Mouse (Mus musculus): ENCODE results near the gene Abhd14a. TPM values are rescaled to one million over a fixed set of nuclear protein-coding genes. Genes with fewer than 3 reads are reported as not detected.
A peak's percentile ranks its signal among the peaks of the same experiment; 100 is the strongest.
"Not testable (repeated sequence)": the region's sequence is repeated elsewhere in the genome, so short reads cannot be mapped to it uniquely, and the experiment has no call there.

The Abhd14a gene
- polyA plus RNA-seq (2015; fragmentation: Nextera tagmentation; extraction: Ambion mirVana): 74.4 and 75.2 TPM in 2 replicates

GRCm38 (mm10) chr9:106447348-106447747, at the start of gene Abhd14a, which contains the start of gene Abhd14b:
TSS of gene Abhd14a (minus strand) at chr9:106447678.
TSS of gene Abhd14b (plus strand) at chr9:106447459.
- peaks cover 65% of the 10 kb centered on the region for H3K4me1 ChIP-seq
- under 1% methylated on average over 24 of the region's 24 CpGs for WGBS

GRCm38 (mm10) chr9:106487602-106488001, 40.1 kb upstream of the Abhd14a start:
- H3K27ac ChIP-seq; H3K4me1 ChIP-seq; H3K4me3 ChIP-seq; H3K27me3 ChIP-seq; H3K9me3 ChIP-seq; ATAC-seq (ENCODE audit: insufficient number of reproducible peaks, insufficient read depth, low FRiP score, low TSS enrichment, low read depth); H3K4me2 ChIP-seq; H3K9ac ChIP-seq: not testable (repeated sequence)
- 82% methylated on average over 6 of the region's 6 CpGs for WGBS
- peaks cover 40% of the 10 kb centered on the region for H3K36me3 ChIP-seq

More at GRCm38 (mm10) chr9:106447348-106447747, at the start of gene Abhd14a, which contains the start of gene Abhd14b:
- Histone ChIP-seq H3K9me3 (no peaks in the 10 kb centered on the region), H3K27me3 (no peaks in the 10 kb centered on the region), H3K4me3 (peak within 1 kb of the TSS; percentile 56), H3K36me3 (0 out of 2 replicates have a peak, but pooled peaks cover 5% of the 10 kb centered on the region), H3K27ac (peak within 1 kb of the TSS; percentile 81), H3K9ac (peak within 1 kb of the TSS; percentile 80), H3K4me2 (peak within 1 kb of the TSS; percentile 89)
- ATAC-seq (ENCODE audit: insufficient number of reproducible peaks, insufficient read depth, low FRiP score, low TSS enrichment, low read depth): peak; percentile 77

GRCm38 (mm10) chr9:106485076-106485475, 37.6 kb upstream of the Abhd14a start:
- Histone ChIP-seq H3K36me3 (peaks cover 59% of the 10 kb centered on the region), H3K9me3 (no peaks in the 10 kb centered on the region), H3K4me3 (no peak overlapping the region), H3K27ac (no peak overlapping the region), H3K27me3 (no peaks in the 10 kb centered on the region), H3K4me2 (no peak overlapping the region), H3K9ac (no peak overlapping the region), H3K4me1 (no peaks in the 10 kb centered on the region)
- ATAC-seq (ENCODE audit: insufficient number of reproducible peaks, insufficient read depth, low FRiP score, low TSS enrichment, low read depth): no peak; the same call in 1 of the 2 replicates
- 89% methylated on average over 10 of the region's 10 CpGs for WGBS

DNA sequence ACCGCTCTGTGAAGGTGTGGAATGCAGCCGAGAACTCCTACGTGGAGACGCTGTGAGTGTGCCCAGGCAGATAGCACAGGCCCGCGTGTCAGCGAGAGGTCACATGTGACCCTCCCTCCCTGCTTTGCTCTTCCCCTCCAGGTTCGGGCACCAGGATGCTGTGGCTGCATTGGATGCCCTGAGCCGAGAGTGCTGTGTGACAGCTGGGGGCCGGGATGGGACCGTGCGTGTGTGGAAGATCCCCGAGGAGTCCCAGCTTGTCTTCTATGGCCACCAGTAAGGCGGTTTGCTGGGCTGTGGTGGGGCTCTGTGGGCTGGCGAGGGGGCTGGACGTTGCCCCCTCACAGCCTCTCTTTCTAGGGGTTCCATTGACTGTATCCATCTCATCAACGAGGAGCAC, 36.1 kb upstream of the Abhd14a start:
- 90% methylated on average over 17 of the region's 17 CpGs for WGBS
- no peaks in the 10 kb centered on the region for H3K9me3 ChIP-seq
- ATAC-seq (ENCODE audit: insufficient number of reproducible peaks, insufficient read depth, low FRiP score, low TSS enrichment, low read depth): no peak
- no peak overlapping the region for H3K9ac ChIP-seq
- no peak overlapping the region for H3K27ac ChIP-seq
- H3K4me2 ChIP-seq: no peak overlapping the region
- no peaks in the 10 kb centered on the region for H3K27me3 ChIP-seq
- H3K36me3 ChIP-seq: peaks cover 65% of the 10 kb centered on the region
- H3K4me3 ChIP-seq: no peak overlapping the region
- H3K4me1 ChIP-seq: 0 out of 2 replicates have a peak, but pooled peaks cover 2% of the 10 kb centered on the region

DNA sequence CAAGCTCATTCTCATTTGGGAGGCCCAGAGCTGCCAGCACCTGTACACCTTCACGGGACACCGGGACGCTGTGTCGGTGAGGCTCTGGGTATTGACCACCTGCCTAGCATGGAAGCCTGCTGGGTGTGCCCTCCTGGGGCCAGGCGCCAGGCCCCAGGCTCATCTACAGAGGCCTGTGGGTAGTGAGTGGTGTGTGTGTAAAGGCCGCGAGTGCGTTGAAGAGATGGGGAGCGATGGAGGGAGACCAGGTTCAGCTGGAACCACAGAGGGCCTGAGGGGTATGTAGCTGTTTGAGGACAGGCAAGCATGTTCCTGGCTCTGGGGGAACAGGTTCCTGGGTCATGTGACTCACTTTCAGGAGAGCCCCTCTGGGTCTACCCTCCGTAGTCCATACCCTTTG, 35.7 kb upstream of the Abhd14a start:
- no peak for ATAC-seq (ENCODE audit: insufficient number of reproducible peaks, insufficient read depth, low FRiP score, low TSS enrichment, low read depth)
- H3K27me3 ChIP-seq: no peaks in the 10 kb centered on the region
- H3K36me3 ChIP-seq: peaks cover 65% of the 10 kb centered on the region
- H3K4me3 ChIP-seq: no peak overlapping the region
- no peak overlapping the region for H3K4me2 ChIP-seq
- H3K27ac ChIP-seq: no peak overlapping the region
- 95% methylated on average over 10 of the region's 10 CpGs for WGBS
- H3K9ac ChIP-seq: 0 out of 2 replicates have a peak overlapping the region, but pooled peaks have one; percentile 36
- H3K4me1 ChIP-seq: peaks cover 6% of the 10 kb centered on the region
- H3K9me3 ChIP-seq: no peaks in the 10 kb centered on the region

DNA sequence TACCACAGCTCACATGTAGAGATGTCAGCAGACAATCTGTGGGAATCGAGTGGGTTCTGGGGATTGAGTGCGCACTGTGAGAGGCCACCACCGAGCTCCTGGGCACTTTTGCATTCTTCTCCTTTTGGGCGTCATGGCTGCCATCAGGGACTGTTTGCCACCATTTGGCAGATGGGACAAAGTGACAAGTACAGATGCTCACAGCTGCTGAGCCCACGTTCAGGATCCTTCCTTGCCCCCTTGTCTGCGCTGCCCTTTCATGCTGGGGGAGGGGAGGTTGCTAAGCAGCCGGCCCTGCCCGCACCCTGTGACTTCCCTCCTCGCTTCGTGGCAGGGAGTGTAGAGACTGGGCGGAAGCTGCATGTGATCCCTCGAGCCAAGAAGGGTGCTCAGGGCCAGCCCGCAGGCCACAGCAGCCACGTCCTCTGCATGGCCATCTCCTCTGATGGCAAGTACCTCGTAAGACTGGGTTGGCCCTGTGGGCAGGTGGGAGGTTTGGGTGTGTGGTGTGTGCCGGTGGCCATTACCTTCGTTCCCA, 35.2 kb upstream of the Abhd14a start:
- WGBS: 92% methylated on average over 17 of the region's 17 CpGs
- Histone ChIP-seq H3K27ac (no peak overlapping the region), H3K4me3 (no peak overlapping the region), H3K9ac (0 out of 2 replicates have a peak overlapping the region, but pooled peaks have one; percentile 36), H3K27me3 (no peaks in the 10 kb centered on the region), H3K4me2 (no peak overlapping the region), H3K9me3 (no peaks in the 10 kb centered on the region), H3K36me3 (peaks cover 65% of the 10 kb centered on the region), H3K4me1 (peaks cover 11% of the 10 kb centered on the region)
- no peak for ATAC-seq (ENCODE audit: insufficient number of reproducible peaks, insufficient read depth, low FRiP score, low TSS enrichment, low read depth)

GRCm38 (mm10) chr9:106481676-106482075, 34.2 kb upstream of the Abhd14a start:
- H3K9ac ChIP-seq: no peak overlapping the region
- H3K4me1 ChIP-seq: peaks cover 12% of the 10 kb centered on the region
- H3K36me3 ChIP-seq: peaks cover 65% of the 10 kb centered on the region
- H3K9me3 ChIP-seq: no peaks in the 10 kb centered on the region
- H3K4me2 ChIP-seq: no peak overlapping the region
- ATAC-seq (ENCODE audit: insufficient number of reproducible peaks, insufficient read depth, low FRiP score, low TSS enrichment, low read depth): no peak
- no peaks in the 10 kb centered on the region for H3K27me3 ChIP-seq
- no peak overlapping the region for H3K27ac ChIP-seq
- WGBS: 93% methylated on average over 13 of the region's 13 CpGs
- no peak overlapping the region for H3K4me3 ChIP-seq

DNA sequence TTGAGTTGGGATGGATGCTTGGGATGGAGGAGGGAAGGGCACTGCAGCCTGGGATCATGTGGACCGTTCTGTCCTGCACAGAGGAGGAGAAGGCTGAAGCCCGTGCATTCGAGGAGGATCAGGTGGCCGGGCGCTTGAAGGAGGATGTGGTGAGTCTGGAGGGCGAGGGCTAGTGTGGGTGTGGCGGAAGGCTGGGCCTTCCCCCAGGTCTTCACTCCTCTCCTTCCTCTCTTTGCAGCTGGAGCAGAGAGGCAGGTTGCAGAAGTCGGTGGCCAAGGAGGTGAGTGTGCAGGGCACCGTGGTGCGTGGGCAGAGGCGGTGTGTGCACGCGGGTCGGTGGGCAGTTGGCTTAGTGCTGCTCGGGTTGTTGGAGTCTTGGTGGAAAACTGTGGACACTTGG, 33.6 kb upstream of the Abhd14a start:
- Histone ChIP-seq H3K4me3 (no peak overlapping the region), H3K4me2 (no peak overlapping the region), H3K4me1 (peaks cover 18% of the 10 kb centered on the region), H3K9ac (no peak overlapping the region), H3K9me3 (no peaks in the 10 kb centered on the region), H3K27me3 (no peaks in the 10 kb centered on the region), H3K36me3 (peaks cover 60% of the 10 kb centered on the region), H3K27ac (no peak overlapping the region)
- no peak for ATAC-seq (ENCODE audit: insufficient number of reproducible peaks, insufficient read depth, low FRiP score, low TSS enrichment, low read depth)
- 93% methylated on average over 15 of the region's 15 CpGs for WGBS

DNA sequence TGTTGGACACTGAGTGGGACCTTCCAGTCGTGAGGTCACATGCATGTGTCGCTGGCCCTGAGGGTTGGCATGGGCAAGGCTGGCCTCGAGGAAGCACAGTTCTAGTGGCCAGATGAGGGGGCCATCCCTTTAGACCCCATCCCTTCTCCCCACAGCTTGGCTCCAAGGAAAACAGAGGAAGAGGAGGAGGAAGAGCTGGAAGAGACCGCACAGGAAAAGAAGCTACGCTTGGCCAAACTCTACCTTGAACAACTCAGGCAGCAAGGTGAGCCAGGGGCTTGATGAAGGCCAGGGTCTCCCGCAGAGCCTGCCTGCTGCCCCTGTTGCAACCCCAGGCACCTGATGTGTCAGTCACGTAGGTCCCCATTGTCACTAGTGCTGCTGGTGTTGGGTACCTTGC, 33.1 kb upstream of the Abhd14a start:
- WGBS: 86% methylated on average over 7 of the region's 7 CpGs
- no peak for ATAC-seq (ENCODE audit: insufficient number of reproducible peaks, insufficient read depth, low FRiP score, low TSS enrichment, low read depth)
- peaks cover 55% of the 10 kb centered on the region for H3K36me3 ChIP-seq

GRCm38 (mm10) chr9:106478101-106478500, 30.6 kb upstream of the Abhd14a start:
- Histone ChIP-seq H3K4me3 (peak overlapping the region; percentile 77), H3K27ac (no peak overlapping the region), H3K27me3 (no peaks in the 10 kb centered on the region), H3K9me3 (no peaks in the 10 kb centered on the region), H3K4me2 (peak overlapping the region; percentile 95), H3K36me3 (peaks cover 31% of the 10 kb centered on the region), H3K9ac (peak overlapping the region; percentile 81), H3K4me1 (peaks cover 46% of the 10 kb centered on the region)
- no peak for ATAC-seq (ENCODE audit: insufficient number of reproducible peaks, insufficient read depth, low FRiP score, low TSS enrichment, low read depth)
- 75% methylated on average over 9 of the region's 9 CpGs for WGBS

More for the DNA sequence above, 33.1 kb upstream of the Abhd14a start:
- peaks cover 23% of the 10 kb centered on the region for H3K4me1 ChIP-seq
- H3K27me3 ChIP-seq: no peaks in the 10 kb centered on the region
- no peak overlapping the region for H3K4me2 ChIP-seq
- no peak overlapping the region for H3K4me3 ChIP-seq
- no peaks in the 10 kb centered on the region for H3K9me3 ChIP-seq
- no peak overlapping the region for H3K9ac ChIP-seq
- H3K27ac ChIP-seq: no peak overlapping the region

DNA sequence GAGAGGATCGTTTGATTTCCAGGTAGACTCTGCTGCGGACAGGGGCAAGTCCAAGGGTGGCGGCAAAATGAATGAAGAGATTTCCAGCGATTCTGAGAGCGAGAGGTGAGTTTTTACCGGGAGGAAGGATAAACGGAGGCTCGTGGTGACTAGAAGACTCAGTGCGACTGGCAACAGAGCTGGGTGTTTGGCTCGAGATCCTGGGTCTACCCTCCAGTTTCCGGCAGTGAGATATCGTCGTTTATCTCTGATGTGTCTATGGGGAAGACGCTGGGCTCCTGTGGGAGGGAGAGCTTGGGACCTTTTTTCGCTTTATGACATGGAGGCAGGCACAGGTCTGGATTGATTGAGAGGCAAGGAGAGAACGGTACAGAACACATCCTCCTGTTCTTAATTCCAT, 30.2 kb upstream of the Abhd14a start:
- WGBS: 4% methylated on average over 16 of the region's 16 CpGs
- H3K9ac ChIP-seq: peak overlapping the region; percentile 81
- no peak for ATAC-seq (ENCODE audit: insufficient number of reproducible peaks, insufficient read depth, low FRiP score, low TSS enrichment, low read depth)

GRCm38 (mm10) chr9:106476924-106477484, 29.5 kb upstream of the Abhd14a start, which contains the start of gene Parp3:
TSS of gene Parp3 (minus strand) at chr9:106476949.
- H3K27ac ChIP-seq: peak within 1 kb of the TSS; percentile 85
- 0% methylated on average over 41 of the region's 41 CpGs for WGBS
- ATAC-seq (ENCODE audit: insufficient number of reproducible peaks, insufficient read depth, low FRiP score, low TSS enrichment, low read depth): peak; percentile 97
- H3K9ac ChIP-seq: peak within 1 kb of the TSS; percentile 81
- no peaks in the 10 kb centered on the region for H3K9me3 ChIP-seq
- peaks cover 24% of the 10 kb centered on the region for H3K36me3 ChIP-seq
- H3K4me1 ChIP-seq: peaks cover 50% of the 10 kb centered on the region
- peak within 1 kb of the TSS; percentile 95 for H3K4me2 ChIP-seq
- H3K4me3 ChIP-seq: peak within 1 kb of the TSS; percentile 77
- no peaks in the 10 kb centered on the region for H3K27me3 ChIP-seq

More for the DNA sequence above, 30.2 kb upstream of the Abhd14a start:
- no peaks in the 10 kb centered on the region for H3K27me3 ChIP-seq
- peaks cover 26% of the 10 kb centered on the region for H3K36me3 ChIP-seq
- no peaks in the 10 kb centered on the region for H3K9me3 ChIP-seq
- peak overlapping the region; percentile 77 for H3K4me3 ChIP-seq
- peak overlapping the region; percentile 95 for H3K4me2 ChIP-seq
- H3K4me1 ChIP-seq: peaks cover 46% of the 10 kb centered on the region
- no peak overlapping the region for H3K27ac ChIP-seq
